ENCODE assay signal across 8 mouse cellular contexts in genomic region chr13:81632720-81633415, GRCm38 (mm10). TPM values are rescaled to one million over a fixed set of nuclear protein-coding genes. Genes with fewer than 3 reads are reported as not detected.
DNase-seq lines count a peak whose midpoint lies in the region; ATAC-seq lines count a peak whose summit lies in the region.

Gene Adgrv1, minus strand, starts transcription at chr13:81633154.

- H3K36me3 ChIP-seq in embryonic facial prominence, embryonic 15.5 days: no peaks in the 10 kb centered on the region
- H3K36me3 ChIP-seq in heart, embryonic 14.5 days (ENCODE audit: control insufficient read depth, insufficient read depth, low read length): no peaks in the 10 kb centered on the region
- no peaks in the 10 kb centered on the region for H3K36me3 ChIP-seq in liver, embryonic 12.5 days

- peaks cover 17% of the 10 kb centered on the region for H3K27me3 ChIP-seq in embryonic facial prominence, embryonic 15.5 days
- peaks cover 13% of the 10 kb centered on the region for H3K27me3 ChIP-seq in heart, embryonic 14.5 days (ENCODE audit: control insufficient read depth, insufficient read depth, low read length)
- peaks cover 77% of the 10 kb centered on the region for H3K27me3 ChIP-seq in liver, embryonic 12.5 days (replicated peaks)

- H3K9ac ChIP-seq in embryonic facial prominence, embryonic 15.5 days: no peak within 1 kb of the TSS
- peak within 1 kb of the TSS; percentile 50 for H3K9ac ChIP-seq in heart, embryonic 14.5 days (ENCODE audit: low read length)
- no peak within 1 kb of the TSS for H3K9ac ChIP-seq in liver, embryonic 12.5 days

- peaks cover 8% of the 10 kb centered on the region for H3K4me1 ChIP-seq in embryonic facial prominence, embryonic 15.5 days
- peaks cover 0 to 2% of the 10 kb centered on the region in 2 experiments; a peak in 1 of 4 replicates for H3K4me1 ChIP-seq in heart, embryonic 14.5 days (ENCODE audit: control insufficient read depth in 2 of 2, insufficient read depth in 2 of 2, low read length in 2 of 2)
- H3K4me1 ChIP-seq in liver, embryonic 12.5 days: no peaks in the 10 kb centered on the region

- WGBS in embryonic facial prominence, embryonic 15.5 days: 2% methylated on average over 42 of the region's 42 CpGs
- WGBS in heart, embryonic 14.5 days: under 1% methylated on average over 42 of the region's 42 CpGs
- 4% methylated on average over 42 of the region's 42 CpGs for WGBS in liver, embryonic 12.5 days (ENCODE audit: insufficient replicate concordance)

- ATAC-seq in embryonic facial prominence, embryonic 15.5 days (ENCODE audit: insufficient number of reproducible peaks, low FRiP score, low TSS enrichment, low read depth): peak; percentile 93
- peak; percentile 85 for ATAC-seq in heart, embryonic 14.5 days (ENCODE audit: insufficient number of reproducible peaks, insufficient read depth, low FRiP score, low read depth)
- peak; percentile 91 for ATAC-seq in liver, embryonic 12.5 days

- H3K9me3 ChIP-seq in embryonic facial prominence, embryonic 15.5 days (replicated peaks): no peaks in the 10 kb centered on the region
- no peaks in the 10 kb centered on the region for H3K9me3 ChIP-seq in heart, embryonic 14.5 days (ENCODE audit: control insufficient read depth, low read length)
- no peaks in the 10 kb centered on the region for H3K9me3 ChIP-seq in liver, embryonic 12.5 days (replicated peaks)

- H3K4me2 ChIP-seq in embryonic facial prominence, embryonic 15.5 days (replicated peaks): peak within 1 kb of the TSS; percentile 60
- H3K4me2 ChIP-seq in heart, embryonic 14.5 days (ENCODE audit: low read length): peak within 1 kb of the TSS; percentile 78
- H3K4me2 ChIP-seq in liver, embryonic 12.5 days: peak within 1 kb of the TSS; percentile 52

- H3K4me3 ChIP-seq in embryonic facial prominence, embryonic 15.5 days (replicated peaks): peak within 1 kb of the TSS; percentile 41
- peak within 1 kb of the TSS; percentile 45 to 49 for H3K4me3 ChIP-seq in heart, embryonic 14.5 days (ENCODE audit: control insufficient read depth in 1 of 2, insufficient read depth in 1 of 2, low read depth in 1 of 2, low read length in 2 of 2)
- H3K4me3 ChIP-seq in liver, embryonic 12.5 days: peak within 1 kb of the TSS; percentile 30

- DNase-seq in heart, adult 11 months: peak; percentile 94
- DNase-seq in heart, postnatal 25 days (ENCODE audit: low spot score): no peak
- peak; percentile 81 for DNase-seq in kidney, postnatal 10 days
- DNase-seq in neural tube, embryonic 10.5 days (ENCODE audit: extremely low spot score, low spot score): peak; percentile 91
- peak; percentile 24 for DNase-seq in urinary bladder, adult 2 months (ENCODE audit: low spot score)

- no peak within 1 kb of the TSS for H3K27ac ChIP-seq in embryonic facial prominence, embryonic 15.5 days (replicated peaks)
- H3K27ac ChIP-seq in heart, embryonic 14.5 days (replicated peaks in 1 of 2; ENCODE audit: control insufficient read depth in 1 of 2, insufficient read depth in 1 of 2, low read depth in 2 of 2, low read length in 2 of 2): no peak within 1 kb of the TSS
- H3K27ac ChIP-seq in liver, embryonic 12.5 days: no peak within 1 kb of the TSS

- intact Hi-C loops in heart, postnatal 25 days (cut with DNase I): no loop called here

RNA-seq across cellular contexts. Expression of gene Adgrv1, which starts in this region (rescaled TPM):
- under 1 TPM; 0.13 to 0.17 TPM for total RNA-seq in heart, postnatal 25 days (2021)
- polyA plus RNA-seq in embryonic facial prominence, embryonic 15.5 days (2015; fragmentation: Nextera tagmentation; extraction: Ambion mirVana): 1.2 and 2.0 TPM in 2 replicates
- polyA plus RNA-seq in heart, embryonic 14.5 days (2014; fragmentation: Nextera tagmentation; extraction: Ambion mirVana): 0.86 and 1.2 TPM in 2 replicates
- polyA plus RNA-seq in liver, embryonic 12.5 days (2016; fragmentation: Nextera tagmentation; extraction: Ambion mirVana): 0.30 and 0.31 TPM in 2 replicates
- 0.09 and 0.23 TPM in 2 replicates for polyA plus RNA-seq in urinary bladder, adult 2 months (2012; rRNA removed)

Comparison
In these comparisons a context has a peak if more than half of its experiments do, and no peak if none do; other contexts are left out.
1. Peak in ATAC-seq, H3K4me3 ChIP-seq and H3K4me2 ChIP-seq in liver, embryonic 12.5 days; RNA of the gene not detected or under 1 TPM.
2. Peak in DNase-seq in urinary bladder, adult 2 months; RNA of the gene not detected or under 1 TPM.